Mouse (Mus musculus) intestine, postnatal 0 days (tissue): ENCODE measurements around the gene E330017A01Rik. TPM values are rescaled to one million over a fixed set of nuclear protein-coding genes. Genes with fewer than 3 reads are reported as not detected.

ENCODE experiments used
- ATAC-seq: fragments of 200-750 bp; cut with Nextera tagmentation; 2 replicates; pipeline ENCODE4 v1.8.0; 2017; ENCODE audit warnings: mild to moderate bottlenecking, moderate TSS enrichment, moderate library complexity
- H3K27ac ChIP-seq: fragments of 300-500 bp; sonication (generic); 2 replicates; pipeline ENCODE4 v1.5.1; 2014; ENCODE audit warnings: mild to moderate bottlenecking, low read depth, low read length, moderate library complexity
- H3K27me3 ChIP-seq: fragments of 300-500 bp; sonication (generic); replicated peaks from 2 replicates; pipeline ENCODE4 v1.6.1; 2014; ENCODE audit warnings: low read length, mixed read lengths; ENCODE audit not compliant: control insufficient read depth, insufficient read depth
- H3K36me3 ChIP-seq: fragments of 300-500 bp; sonication (generic); 2 replicates; pipeline ENCODE4 v1.6.1; 2014; ENCODE audit warnings: mild to moderate bottlenecking, moderate library complexity; ENCODE audit not compliant: control insufficient read depth, insufficient read depth
- H3K4me1 ChIP-seq: fragments of 300-500 bp; sonication (generic); replicated peaks from 2 replicates; pipeline ENCODE4 v1.6.1; 2014; ENCODE audit warnings: antibody characterized with exemption, low read length, mixed read lengths; ENCODE audit not compliant: control insufficient read depth, insufficient read depth
- H3K4me2 ChIP-seq: fragments of 300-500 bp; sonication (generic); replicated peaks from 2 replicates; pipeline ENCODE4 v1.6.1; 2014; ENCODE audit warnings: low read depth, mild to moderate bottlenecking, moderate library complexity
- H3K4me3 ChIP-seq: fragments of 300-500 bp; sonication (generic); 2 replicates; pipeline ENCODE4 v1.5.1; 2014; ENCODE audit warnings: low read depth, low read length
- H3K9ac ChIP-seq: fragments of 300-500 bp; sonication (generic); 2 replicates; pipeline ENCODE4 v1.6.1; 2014; ENCODE audit warnings: mild to moderate bottlenecking, low read depth, low read length
- H3K9me3 ChIP-seq: fragments of 300-500 bp; sonication (generic); 2 replicates; pipeline ENCODE4 v1.6.1; 2016; ENCODE audit warnings: mixed run types; ENCODE audit not compliant: control insufficient read depth
- CTCF ChIP-seq: sonication (generic); IDR thresholded peaks from 2 replicates; pipeline ENCODE4 v1.5.1; 2016; ENCODE audit warnings: low read depth, mild to moderate bottlenecking, control low read depth, antibody characterized with exemption, moderate library complexity
- WGBS: fragments of 180-500 bp; shearing (Covaris S2); extraction: QIAGEN DNeasy Blood & Tissue Kit; methylation state at CpG from one replicate; pipeline ENCODE4 v1.1.7; 2014; 5-methylcytosine and 5-hydroxymethylcytosine counted together
- polyA plus RNA-seq: library from polyadenylated mRNA; unstranded; fragments of >200 nt; fragmentation: Nextera tagmentation; extraction: Ambion mirVana; gene quantifications from 2 replicates; pipeline ENCODE4 v1.2.1, GENCODE M21; 2015

The E330017A01Rik gene
- not detected in 2 replicates for polyA plus RNA-seq

GRCm38 (mm10) chr16:58638689-58639175 is at the start of gene E330017A01Rik:
TSS of gene E330017A01Rik (minus strand) at chr16:58638739.
- WGBS: 75% methylated on average over 3 of the region's 3 CpGs
- Histone ChIP-seq H3K27me3 (no peaks in the 10 kb centered on the region), H3K27ac (no peak within 1 kb of the TSS), H3K9ac (no peak within 1 kb of the TSS), H3K4me1 (no peaks in the 10 kb centered on the region), H3K4me2 (no peak within 1 kb of the TSS), H3K36me3 (no peaks in the 10 kb centered on the region), H3K9me3 (no peaks in the 10 kb centered on the region), H3K4me3 (no peak within 1 kb of the TSS)
- ATAC-seq: no peak
- TF ChIP-seq CTCF: no peak

- Histone ChIP-seq H3K4me1 (no peaks in the 10 kb centered on the region), H3K27ac (no peak overlapping the region), H3K9me3 (no peaks in the 10 kb centered on the region), H3K4me2 (no peak overlapping the region), H3K9ac (no peak overlapping the region), H3K4me3 (no peak overlapping the region), H3K36me3 (no peaks in the 10 kb centered on the region), H3K27me3 (no peaks in the 10 kb centered on the region)
- TF ChIP-seq CTCF: no peak
- WGBS: 64% methylated on average over 20 of the region's 20 CpGs
- no peak for ATAC-seq
These were observed 47.3 kb upstream of the E330017A01Rik start for GRCm38 (mm10) chr16:58685548-58686537.

DNA sequence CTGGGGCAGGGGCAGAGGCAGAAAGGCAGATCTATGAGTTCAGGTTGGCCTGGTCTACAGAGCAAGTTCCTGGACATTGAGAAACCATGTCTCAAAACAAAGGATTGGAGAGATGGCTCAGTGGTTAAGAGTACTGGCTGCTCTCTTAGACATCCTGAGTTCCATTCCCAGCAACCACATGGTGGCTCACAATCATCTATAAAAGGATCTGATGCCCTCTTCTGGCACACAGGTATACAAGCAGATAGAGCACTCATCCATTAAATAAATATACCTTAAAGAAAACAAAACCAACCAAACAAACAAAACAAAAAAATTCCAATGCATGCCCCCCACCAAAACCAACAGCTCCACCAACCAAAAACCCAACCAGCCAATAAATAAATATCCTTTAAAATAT is 46.0 kb upstream of the E330017A01Rik start:
- H3K9me3 ChIP-seq: no peaks in the 10 kb centered on the region

GRCm38 (mm10) chr16:58683911-58684310 is 45.4 kb upstream of the E330017A01Rik start:
- Histone ChIP-seq H3K27ac (no peak overlapping the region), H3K36me3 (0 out of 2 replicates have a peak, but pooled peaks cover 4% of the 10 kb centered on the region), H3K27me3 (no peaks in the 10 kb centered on the region), H3K4me3 (no peak overlapping the region), H3K4me1 (no peaks in the 10 kb centered on the region), H3K4me2 (no peak overlapping the region), H3K9ac (no peak overlapping the region), H3K9me3 (no peaks in the 10 kb centered on the region)
- 88% methylated on average over 4 of the region's 4 CpGs for WGBS
- no peak for ATAC-seq
- TF ChIP-seq CTCF: no peak

More for the DNA sequence above, 46.0 kb upstream of the E330017A01Rik start:
- ATAC-seq: no peak
- no peaks in the 10 kb centered on the region for H3K27me3 ChIP-seq
- H3K4me1 ChIP-seq: no peaks in the 10 kb centered on the region
- 0 out of 2 replicates have a peak, but pooled peaks cover 4% of the 10 kb centered on the region for H3K36me3 ChIP-seq
- no peak overlapping the region for H3K9ac ChIP-seq
- no peak overlapping the region for H3K4me2 ChIP-seq
- H3K27ac ChIP-seq: no peak overlapping the region
- peak; percentile 57 for TF ChIP-seq CTCF
- H3K4me3 ChIP-seq: no peak overlapping the region

DNA sequence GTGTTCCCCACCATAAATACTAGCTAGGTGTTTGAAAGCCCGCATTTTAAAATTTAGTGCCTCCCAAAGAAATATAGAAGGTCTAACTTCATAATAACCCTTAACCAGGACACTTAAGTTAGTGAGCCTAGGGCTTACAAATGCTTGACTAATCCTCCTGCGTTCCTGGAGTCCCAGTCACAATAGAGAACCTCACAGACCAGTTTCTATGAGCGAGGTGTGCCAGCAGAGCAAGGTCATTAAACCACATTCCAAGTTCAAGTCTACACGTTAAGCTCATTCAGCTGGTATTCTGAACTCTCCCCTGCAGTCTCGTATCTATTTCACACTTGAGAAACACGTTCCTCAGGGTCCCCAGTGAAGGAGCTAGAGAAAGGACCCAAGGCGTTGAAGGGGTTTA is 44.3 kb upstream of the E330017A01Rik start:
- H3K36me3 ChIP-seq: peaks cover 12% of the 10 kb centered on the region; the same call in 1 of the 2 replicates
- H3K4me3 ChIP-seq: no peak overlapping the region
- no peaks in the 10 kb centered on the region for H3K9me3 ChIP-seq
- 68% methylated on average over 7 of the region's 7 CpGs for WGBS
- no peak overlapping the region for H3K27ac ChIP-seq
- H3K4me1 ChIP-seq: no peaks in the 10 kb centered on the region
- no peaks in the 10 kb centered on the region for H3K27me3 ChIP-seq
- no peak for ATAC-seq
- no peak overlapping the region for H3K4me2 ChIP-seq
- TF ChIP-seq CTCF: no peak
- no peak overlapping the region for H3K9ac ChIP-seq

DNA sequence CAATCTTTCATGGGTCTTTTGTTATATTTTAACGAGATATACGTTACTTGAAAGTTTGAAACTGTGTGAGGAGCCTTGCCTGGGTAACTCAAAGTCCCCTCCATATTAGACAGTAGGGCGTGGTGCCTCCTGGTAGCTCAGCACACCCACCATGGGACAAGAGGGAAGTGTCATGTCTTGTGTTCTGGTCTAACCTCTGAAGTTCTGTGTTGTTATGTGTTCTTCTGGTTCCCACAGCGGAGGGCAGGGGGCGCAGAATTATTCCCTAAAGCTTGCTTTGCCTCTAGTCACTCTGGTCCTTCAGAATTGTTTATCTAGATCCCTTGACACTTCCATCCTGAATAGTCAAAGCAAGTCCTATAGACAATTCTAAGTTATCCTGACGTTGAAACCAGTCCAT is 43.5 kb upstream of the E330017A01Rik start:
- WGBS: 90% methylated on average over 6 of the region's 6 CpGs
- no peak overlapping the region for H3K4me2 ChIP-seq
- no peak for TF ChIP-seq CTCF

More for the DNA sequence above, 43.5 kb upstream of the E330017A01Rik start:
- Histone ChIP-seq H3K27me3 (no peaks in the 10 kb centered on the region), H3K4me3 (no peak overlapping the region), H3K4me1 (no peaks in the 10 kb centered on the region), H3K36me3 (peaks cover 20% of the 10 kb centered on the region; the same call in 1 of the 2 replicates), H3K9ac (no peak overlapping the region), H3K9me3 (no peaks in the 10 kb centered on the region), H3K27ac (no peak overlapping the region)
- no peak for ATAC-seq
